Mouse (Mus musculus): Measurements from ENCODE around the gene Phf2. TPM values are rescaled to one million over a fixed set of nuclear protein-coding genes. Genes with fewer than 3 reads are reported as not detected.

Gene Phf2
- polyA plus RNA-seq, 1 experiment from 2014 or later: 8.6 TPM

DNA sequence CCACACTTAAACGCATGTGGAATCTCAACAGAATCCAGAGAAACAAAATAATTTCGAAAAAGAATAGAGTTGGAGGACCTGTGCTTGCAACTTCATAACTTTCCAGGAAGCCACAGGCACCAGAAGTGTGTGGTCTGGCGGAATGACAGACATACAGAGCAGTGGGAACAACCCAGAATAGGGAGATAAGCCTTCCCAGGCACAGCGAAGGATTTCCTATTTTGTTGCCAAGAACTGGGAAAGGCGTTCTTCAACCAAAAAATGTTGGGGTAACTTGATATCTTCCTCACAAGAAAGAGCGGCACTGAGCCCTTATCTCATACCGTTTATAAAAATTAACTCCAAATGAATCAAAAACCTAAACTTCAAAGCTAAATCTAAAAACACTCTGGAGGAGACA lies 96.4 kb downstream of the Phf2 start:
- no peak for ATAC-seq (ENCODE audit: insufficient number of reproducible peaks, low FRiP score, low TSS enrichment, low read depth)
- no peak overlapping the region for H3K27ac ChIP-seq (replicated peaks)
- no peaks in the 10 kb centered on the region for H3K36me3 ChIP-seq
- WGBS: 43% methylated on average over 7 of the region's 7 CpGs
- H3K9me3 ChIP-seq (replicated peaks): no peaks in the 10 kb centered on the region
- no peaks in the 10 kb centered on the region for H3K27me3 ChIP-seq
- no peak overlapping the region for H3K9ac ChIP-seq
- H3K4me3 ChIP-seq (replicated peaks): no peak overlapping the region
- H3K4me2 ChIP-seq (replicated peaks): no peak overlapping the region
- peaks cover 6% of the 10 kb centered on the region; the same call in 1 of the 2 replicates for H3K4me1 ChIP-seq

GRCm38 (mm10) chr13:48768109-48768508 lies 102.8 kb downstream of the Phf2 start:
- no peak overlapping the region for H3K9ac ChIP-seq
- 39% methylated on average over 11 of the region's 11 CpGs for WGBS

GRCm38 (mm10) chr13:48763701-48764245 lies 107.1 kb downstream of the Phf2 start:
- no peak for ATAC-seq (ENCODE audit: insufficient number of reproducible peaks, low FRiP score, low TSS enrichment, low read depth)
- Histone ChIP-seq H3K27ac (replicated peaks) (no peak overlapping the region), H3K27me3 (0 out of 2 replicates have a peak, but pooled peaks cover 10% of the 10 kb centered on the region), H3K4me2 (replicated peaks) (no peak overlapping the region), H3K4me1 (no peaks in the 10 kb centered on the region), H3K4me3 (replicated peaks) (no peak overlapping the region), H3K36me3 (no peaks in the 10 kb centered on the region), H3K9ac (no peak overlapping the region), H3K9me3 (replicated peaks) (no peaks in the 10 kb centered on the region)
- WGBS: 45% methylated on average over 11 of the region's 11 CpGs

More at GRCm38 (mm10) chr13:48768109-48768508, 102.8 kb downstream of the Phf2 start:
- Histone ChIP-seq H3K27me3 (0 out of 2 replicates have a peak, but pooled peaks cover 10% of the 10 kb centered on the region), H3K4me1 (no peaks in the 10 kb centered on the region), H3K27ac (replicated peaks) (no peak overlapping the region), H3K4me2 (replicated peaks) (no peak overlapping the region), H3K9me3 (replicated peaks) (no peaks in the 10 kb centered on the region), H3K36me3 (no peaks in the 10 kb centered on the region), H3K4me3 (replicated peaks) (no peak overlapping the region)
- ATAC-seq (ENCODE audit: insufficient number of reproducible peaks, low FRiP score, low TSS enrichment, low read depth): no peak; the same call in 1 of the 2 replicates

GRCm38 (mm10) chr13:48760855-48761436 lies 110.0 kb downstream of the Phf2 start:
- 68% methylated on average over 8 of the region's 8 CpGs for WGBS
- H3K4me1 ChIP-seq: no peaks in the 10 kb centered on the region
- H3K9ac ChIP-seq: no peak overlapping the region
- no peaks in the 10 kb centered on the region for H3K27me3 ChIP-seq
- no peaks in the 10 kb centered on the region for H3K36me3 ChIP-seq
- no peak for ATAC-seq (ENCODE audit: insufficient number of reproducible peaks, low FRiP score, low TSS enrichment, low read depth)
- H3K27ac ChIP-seq (replicated peaks): no peak overlapping the region
- no peaks in the 10 kb centered on the region for H3K9me3 ChIP-seq (replicated peaks)
- no peak overlapping the region for H3K4me3 ChIP-seq (replicated peaks)
- H3K4me2 ChIP-seq (replicated peaks): no peak overlapping the region

DNA sequence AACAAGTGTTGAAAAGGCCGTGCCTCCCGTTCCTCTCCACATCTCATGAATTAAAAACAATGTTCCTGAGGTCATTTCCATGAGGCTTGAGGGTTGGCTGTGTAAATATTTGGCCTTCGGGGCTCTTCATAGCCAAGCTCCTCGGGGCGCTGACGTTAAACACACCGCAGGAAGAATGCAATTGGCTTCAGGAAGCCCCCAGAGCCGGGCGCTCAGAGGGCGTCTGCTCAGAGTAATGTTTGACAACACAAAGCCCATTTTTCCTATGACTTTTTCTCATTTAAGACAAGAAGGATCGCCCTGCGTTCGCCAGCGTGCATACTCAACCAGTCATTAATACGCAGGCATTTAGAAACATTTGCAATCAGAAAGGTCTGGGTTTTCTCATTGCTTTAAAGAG lies 114.2 kb downstream of the Phf2 start:
- WGBS: 59% methylated on average over 15 of the region's 15 CpGs
- ATAC-seq (ENCODE audit: insufficient number of reproducible peaks, low FRiP score, low TSS enrichment, low read depth): no peak
- H3K4me1 ChIP-seq: no peaks in the 10 kb centered on the region
- H3K27me3 ChIP-seq: no peaks in the 10 kb centered on the region
- no peaks in the 10 kb centered on the region for H3K9me3 ChIP-seq (replicated peaks)
- no peak overlapping the region for H3K9ac ChIP-seq
- H3K27ac ChIP-seq (replicated peaks): no peak overlapping the region
- no peaks in the 10 kb centered on the region for H3K36me3 ChIP-seq
- H3K4me3 ChIP-seq (replicated peaks): no peak overlapping the region
- H3K4me2 ChIP-seq (replicated peaks): no peak overlapping the region

Other genes starting within 250 kb of the Phf2 start
- gene Ptpdc1, start 245.5 kb downstream of the Phf2 start, polyA plus RNA-seq (2015; fragmentation: Nextera tagmentation; extraction: Ambion mirVana): 16.4 and 18.2 TPM in 2 replicates
- 17.7 and 18.8 TPM in 2 replicates for gene Barx1, start 208.1 kb downstream of the Phf2 start, polyA plus RNA-seq (2015; fragmentation: Nextera tagmentation; extraction: Ambion mirVana)
- 24.8 and 26.8 TPM in 2 replicates for gene Fam120a, start 96.9 kb upstream of the Phf2 start, polyA plus RNA-seq (2015; fragmentation: Nextera tagmentation; extraction: Ambion mirVana)